Mouse (Mus musculus): Measurements from ENCODE around the gene Lrriq3. TPM values are rescaled to one million over a fixed set of nuclear protein-coding genes. Genes with fewer than 3 reads are reported as not detected.

Gene Lrriq3
- polyA plus RNA-seq, 1 experiment from 2014 or later = 1.9 TPM

DNA sequence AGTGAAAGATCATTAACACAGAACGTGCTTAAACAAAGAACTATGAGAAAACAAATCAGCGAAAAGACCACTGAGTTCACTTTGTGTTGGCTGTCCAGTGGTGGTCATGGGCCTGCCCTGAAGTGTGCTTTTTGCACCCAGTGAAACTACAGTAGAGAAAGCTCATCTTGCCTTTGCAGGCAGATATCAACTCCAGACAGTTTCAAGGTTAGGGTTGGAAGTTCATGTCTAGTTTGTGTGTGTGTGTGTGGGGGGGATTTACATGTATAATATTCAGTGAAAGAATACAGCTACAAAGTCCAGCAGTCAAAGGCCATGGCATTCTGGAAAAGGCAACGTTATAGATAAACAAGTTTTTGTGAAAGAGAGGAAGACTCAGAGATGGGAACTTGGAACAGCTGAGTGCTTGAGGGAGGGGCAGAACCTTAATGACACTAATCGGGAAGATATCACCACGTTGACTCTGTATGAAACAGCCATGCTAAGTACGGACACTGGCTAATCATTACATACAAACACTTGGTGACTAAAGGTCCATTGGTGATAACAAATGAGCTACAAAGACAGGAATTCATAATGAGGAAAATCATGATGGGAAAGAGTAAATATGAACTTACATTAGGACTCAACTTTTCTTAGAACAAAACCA, 34.3 kb upstream of the Lrriq3 start:
- Histone ChIP-seq H3K27ac (no peak overlapping the region), H3K9ac (ENCODE audit: low read depth, low read length) (no peak overlapping the region), H3K4me3 (replicated peaks; ENCODE audit: low read depth, low read length) (no peak overlapping the region), H3K36me3 (ENCODE audit: insufficient read depth, low read length) (no peaks in the 10 kb centered on the region), H3K9me3 (replicated peaks; ENCODE audit: low read length) (no peaks in the 10 kb centered on the region), H3K4me1 (replicated peaks; ENCODE audit: insufficient read depth, low read length) (no peaks in the 10 kb centered on the region), H3K4me2 (ENCODE audit: low read length) (no peak overlapping the region), H3K27me3 (ENCODE audit: insufficient read depth, low read length) (no peaks in the 10 kb centered on the region)
- WGBS = 76% methylated on average over 6 of the region's 6 CpGs
- ATAC-seq (replicated peaks; ENCODE audit: low FRiP score, low read depth) = no peak
- DNase-seq (ENCODE audit: low spot score) = no peak
- no peak for TF ChIP-seq CTCF (IDR thresholded peaks at IDR 0.05; ENCODE audit: low read depth)

DNA sequence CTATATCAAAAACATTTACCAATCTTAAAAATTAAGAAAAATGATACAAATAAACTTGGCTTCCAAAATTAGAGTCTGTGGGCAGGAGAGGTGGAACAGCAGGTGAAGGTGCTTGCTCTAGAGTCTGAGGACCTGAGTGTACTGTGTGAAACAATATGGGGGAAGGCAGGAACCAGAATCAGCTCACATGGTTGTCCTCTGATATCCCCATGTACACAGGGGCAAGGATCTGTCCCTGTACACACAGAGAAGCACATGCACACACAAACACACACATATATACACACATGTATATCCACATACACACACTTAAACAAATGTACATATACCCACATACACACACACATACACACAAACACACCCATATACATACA, 33.8 kb upstream of the Lrriq3 start:
- Histone ChIP-seq H3K4me2 (ENCODE audit: low read length) (no peak overlapping the region), H3K9ac (ENCODE audit: low read depth, low read length) (no peak overlapping the region), H3K4me1 (replicated peaks; ENCODE audit: insufficient read depth, low read length) (no peaks in the 10 kb centered on the region), H3K27ac (no peak overlapping the region), H3K27me3 (ENCODE audit: insufficient read depth, low read length) (no peaks in the 10 kb centered on the region), H3K4me3 (replicated peaks; ENCODE audit: low read depth, low read length) (no peak overlapping the region), H3K9me3 (replicated peaks; ENCODE audit: low read length) (no peaks in the 10 kb centered on the region), H3K36me3 (ENCODE audit: insufficient read depth, low read length) (no peaks in the 10 kb centered on the region)
- ATAC-seq (replicated peaks; ENCODE audit: low FRiP score, low read depth) (no peak), DNase-seq (ENCODE audit: low spot score) (no peak)
- no peak for TF ChIP-seq CTCF (IDR thresholded peaks at IDR 0.05; ENCODE audit: low read depth)

DNA sequence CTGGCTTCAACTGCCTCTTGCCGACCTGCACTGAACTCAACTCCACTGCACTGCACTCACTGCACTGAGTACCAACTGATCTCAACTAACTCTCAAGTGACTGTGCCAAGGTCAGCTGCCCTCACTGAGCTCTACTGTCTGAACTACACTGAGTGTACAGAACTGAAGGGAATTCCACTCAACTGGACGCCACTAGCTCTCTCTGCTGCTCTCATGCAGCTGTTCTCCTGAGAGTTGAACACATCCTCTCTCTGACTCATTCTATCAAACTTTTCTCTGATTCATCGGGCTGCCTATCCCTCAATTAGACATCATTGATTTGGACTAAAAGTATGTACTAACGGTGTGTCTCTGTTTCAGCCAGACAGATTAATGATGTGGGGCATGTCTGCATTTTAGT, 15.3 kb upstream of the Lrriq3 start:
- no peak for DNase-seq (ENCODE audit: low spot score)
- Histone ChIP-seq H3K27ac (no peak overlapping the region), H3K27me3 (ENCODE audit: insufficient read depth, low read length) (no peaks in the 10 kb centered on the region), H3K4me3 (replicated peaks; ENCODE audit: low read depth, low read length) (no peak overlapping the region), H3K4me1 (replicated peaks; ENCODE audit: insufficient read depth, low read length) (no peaks in the 10 kb centered on the region), H3K9ac (ENCODE audit: low read depth, low read length) (no peak overlapping the region), H3K36me3 (ENCODE audit: insufficient read depth, low read length) (no peaks in the 10 kb centered on the region), H3K9me3 (replicated peaks; ENCODE audit: low read length) (no peaks in the 10 kb centered on the region), H3K4me2 (ENCODE audit: low read length) (no peak overlapping the region)
- no peak for ATAC-seq (replicated peaks; ENCODE audit: low FRiP score, low read depth)
- 81% methylated on average over 4 of the region's 4 CpGs for WGBS
- no peak for TF ChIP-seq CTCF (IDR thresholded peaks at IDR 0.05; ENCODE audit: low read depth)

DNA sequence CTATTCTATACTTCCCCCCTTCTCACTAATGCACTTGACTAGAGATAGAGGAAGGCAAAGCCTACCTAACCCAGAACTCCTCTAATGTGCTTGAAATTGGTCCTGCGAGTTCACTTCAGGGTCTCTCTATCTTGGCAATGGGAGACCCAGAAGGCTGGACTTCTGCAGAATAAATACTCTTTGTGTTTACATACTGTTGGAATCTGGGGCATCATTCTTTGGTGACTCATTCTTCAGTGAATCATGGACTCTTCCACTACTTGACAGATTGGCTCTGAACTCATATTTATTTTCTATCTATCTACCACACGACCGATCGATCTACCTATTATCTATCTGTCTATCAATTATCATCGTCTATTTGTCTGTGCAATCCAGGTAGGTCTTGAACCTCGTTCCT, 1.2 kb upstream of the Lrriq3 start:
- ATAC-seq (replicated peaks; ENCODE audit: low FRiP score, low read depth) (no peak), DNase-seq (ENCODE audit: low spot score) (no peak)
- Histone ChIP-seq H3K9ac (ENCODE audit: low read depth, low read length) (no peak overlapping the region), H3K4me3 (replicated peaks; ENCODE audit: low read depth, low read length) (no peak overlapping the region), H3K27ac (no peak overlapping the region), H3K4me1 (replicated peaks; ENCODE audit: insufficient read depth, low read length) (no peaks in the 10 kb centered on the region), H3K4me2 (ENCODE audit: low read length) (peak overlapping the region; percentile 55), H3K36me3 (ENCODE audit: insufficient read depth, low read length) (peaks cover 8% of the 10 kb centered on the region), H3K27me3 (ENCODE audit: insufficient read depth, low read length) (no peaks in the 10 kb centered on the region), H3K9me3 (replicated peaks; ENCODE audit: low read length) (no peaks in the 10 kb centered on the region)
- WGBS = 96% methylated on average over 6 of the region's 6 CpGs
- no peak for TF ChIP-seq CTCF (IDR thresholded peaks at IDR 0.05; ENCODE audit: low read depth)

DNA sequence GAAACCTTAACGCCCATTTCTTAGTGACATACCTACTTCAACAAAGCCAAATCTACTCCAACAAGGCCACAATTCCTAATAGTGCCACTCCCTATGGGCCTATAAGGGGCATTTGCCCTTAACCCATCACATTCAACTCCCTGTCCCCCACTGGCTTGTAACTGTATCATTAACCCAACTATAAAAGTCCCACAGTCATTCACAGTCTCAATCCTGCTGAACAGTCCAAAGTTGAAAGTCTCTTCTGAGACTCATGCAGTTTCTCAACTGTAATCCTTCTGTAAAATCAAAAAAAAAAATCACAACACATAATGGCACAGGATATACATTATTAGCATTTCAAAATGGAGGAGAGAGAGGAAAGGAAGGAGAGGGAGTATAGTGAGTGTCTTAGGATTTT, 6.0 kb downstream of the Lrriq3 start:
- Histone ChIP-seq H3K9ac (ENCODE audit: low read depth, low read length) (no peak overlapping the region), H3K9me3 (replicated peaks; ENCODE audit: low read length) (no peaks in the 10 kb centered on the region), H3K4me2 (ENCODE audit: low read length) (no peak overlapping the region), H3K4me3 (replicated peaks; ENCODE audit: low read depth, low read length) (no peak overlapping the region), H3K27me3 (ENCODE audit: insufficient read depth, low read length) (no peaks in the 10 kb centered on the region), H3K36me3 (ENCODE audit: insufficient read depth, low read length) (no peaks in the 10 kb centered on the region), H3K4me1 (replicated peaks; ENCODE audit: insufficient read depth, low read length) (no peaks in the 10 kb centered on the region), H3K27ac (no peak overlapping the region)
- ATAC-seq (replicated peaks; ENCODE audit: low FRiP score, low read depth) (no peak), DNase-seq (ENCODE audit: low spot score) (no peak)
- no peak for TF ChIP-seq CTCF (IDR thresholded peaks at IDR 0.05; ENCODE audit: low read depth)
- WGBS = 95% methylated on average over 1 of the region's 1 CpGs

DNA sequence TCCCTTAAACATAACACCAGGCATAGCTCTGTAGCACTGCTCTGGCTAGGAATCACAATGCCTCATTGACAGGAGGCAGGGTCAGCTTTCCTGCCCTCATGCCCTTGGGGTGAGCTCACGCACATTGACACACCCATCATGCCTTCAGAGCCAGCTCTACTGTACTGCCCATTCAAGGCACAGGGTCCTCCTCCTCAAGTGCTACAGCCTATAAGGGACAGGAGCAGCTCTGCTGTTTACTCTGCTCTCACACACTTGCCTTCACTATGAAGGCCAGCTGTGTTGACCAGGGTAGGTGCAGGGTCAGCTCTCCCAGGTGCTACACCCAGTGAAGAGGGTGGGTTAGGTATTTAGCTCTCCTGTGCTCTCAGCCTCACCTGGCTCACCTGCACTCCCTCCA, 12.7 kb downstream of the Lrriq3 start:
- H3K4me2 ChIP-seq (ENCODE audit: low read length) = no peak overlapping the region
- H3K9me3 ChIP-seq (replicated peaks; ENCODE audit: low read length) = no peaks in the 10 kb centered on the region
- 59% methylated on average over 1 of the region's 1 CpGs for WGBS
- H3K4me3 ChIP-seq (replicated peaks; ENCODE audit: low read depth, low read length) = no peak overlapping the region
- no peak overlapping the region for H3K27ac ChIP-seq
- no peak overlapping the region for H3K9ac ChIP-seq (ENCODE audit: low read depth, low read length)
- DNase-seq (ENCODE audit: low spot score) (no peak), ATAC-seq (replicated peaks; ENCODE audit: low FRiP score, low read depth) (no peak)
- no peaks in the 10 kb centered on the region for H3K36me3 ChIP-seq (ENCODE audit: insufficient read depth, low read length)
- H3K27me3 ChIP-seq (ENCODE audit: insufficient read depth, low read length) = no peaks in the 10 kb centered on the region
- no peaks in the 10 kb centered on the region for H3K4me1 ChIP-seq (replicated peaks; ENCODE audit: insufficient read depth, low read length)
- no peak for TF ChIP-seq CTCF (IDR thresholded peaks at IDR 0.05; ENCODE audit: low read depth)

DNA sequence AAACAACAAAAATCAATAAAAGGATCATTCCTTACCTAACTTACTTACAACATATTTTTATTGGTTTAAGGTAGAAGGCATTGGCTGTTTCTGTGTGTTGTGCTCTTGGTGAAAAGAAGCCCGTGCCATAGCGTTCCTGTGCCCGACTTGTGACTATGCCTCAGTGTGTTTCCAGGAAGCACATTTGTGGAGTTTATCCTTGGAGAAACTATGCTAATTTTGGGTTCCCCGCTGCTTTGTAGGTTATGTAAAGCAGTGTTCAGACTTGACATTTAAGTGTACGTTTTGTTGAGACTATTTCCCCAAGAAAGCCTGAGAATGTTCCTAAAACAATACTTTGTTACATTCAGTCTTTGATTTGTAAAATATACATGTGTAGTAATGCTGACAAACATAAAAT, 44.5 kb downstream of the Lrriq3 start:
- no peaks in the 10 kb centered on the region for H3K36me3 ChIP-seq (ENCODE audit: insufficient read depth, low read length)
- no peaks in the 10 kb centered on the region for H3K9me3 ChIP-seq (replicated peaks; ENCODE audit: low read length)
- no peak for TF ChIP-seq CTCF (IDR thresholded peaks at IDR 0.05; ENCODE audit: low read depth)
- no peaks in the 10 kb centered on the region for H3K4me1 ChIP-seq (replicated peaks; ENCODE audit: insufficient read depth, low read length)
- no peak overlapping the region for H3K4me3 ChIP-seq (replicated peaks; ENCODE audit: low read depth, low read length)
- ATAC-seq (replicated peaks; ENCODE audit: low FRiP score, low read depth) (no peak), DNase-seq (ENCODE audit: low spot score) (no peak)
- H3K27me3 ChIP-seq (ENCODE audit: insufficient read depth, low read length) = no peaks in the 10 kb centered on the region
- 86% methylated on average over 5 of the region's 5 CpGs for WGBS
- no peak overlapping the region for H3K27ac ChIP-seq
- H3K9ac ChIP-seq (ENCODE audit: low read depth, low read length) = no peak overlapping the region
- no peak overlapping the region for H3K4me2 ChIP-seq (ENCODE audit: low read length)

Data from kidney, postnatal 0 days (tissue).